Mouse (Mus musculus): ENCODE measurements around the gene Prr36. TPM values are rescaled to one million over a fixed set of nuclear protein-coding genes. Genes with fewer than 3 reads are reported as not detected.

Gene Prr36
- total RNA-seq, 2 experiments from 2014 or later = 39.0 to 54.3 TPM

DNA sequence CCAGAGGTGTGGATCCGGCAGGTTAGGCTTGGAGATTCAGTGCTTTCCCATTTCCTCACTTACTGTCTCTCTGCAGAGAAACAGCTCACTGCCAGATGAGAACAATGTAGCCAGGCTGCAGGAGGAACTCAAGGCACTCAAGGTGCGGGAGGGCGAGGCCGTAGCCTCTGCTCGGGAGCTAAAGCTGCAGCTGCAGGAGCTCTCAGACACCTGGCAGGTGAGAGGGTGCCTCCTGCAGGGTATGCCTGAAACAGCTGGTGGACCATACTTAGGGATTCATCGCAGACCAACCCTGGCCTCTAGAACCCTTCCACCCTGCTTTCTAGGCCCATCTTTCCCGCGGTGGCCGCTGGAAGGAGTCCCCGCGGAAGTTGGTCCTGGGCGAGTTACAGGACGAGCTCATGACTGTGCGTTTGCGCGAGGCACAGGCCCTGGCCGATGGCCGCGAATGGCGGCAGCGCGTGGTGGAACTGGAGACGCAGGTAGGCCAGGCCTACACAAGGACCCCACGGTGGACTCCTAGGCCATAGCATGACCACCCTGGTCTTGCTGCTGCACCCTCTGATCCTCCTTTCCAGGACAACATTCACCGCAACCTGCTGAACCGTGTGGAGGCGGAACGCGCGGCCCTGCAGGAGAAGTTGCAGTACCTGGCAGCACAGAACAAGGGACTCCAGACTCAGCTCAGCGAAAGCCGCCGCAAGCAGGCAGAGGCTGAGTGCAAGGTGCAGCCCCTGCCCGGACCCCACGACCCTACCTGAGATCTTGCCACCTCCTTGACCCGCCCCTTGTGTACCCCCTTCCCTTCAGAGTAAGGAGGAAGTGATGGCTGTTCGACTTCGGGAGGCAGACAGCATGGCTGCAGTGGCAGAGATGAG lies 11.8 kb downstream of the Prr36 start:
- DNase-seq (ENCODE audit: extremely low spot score in 1 of 2, low spot score in 1 of 2) = no peak

DNA sequence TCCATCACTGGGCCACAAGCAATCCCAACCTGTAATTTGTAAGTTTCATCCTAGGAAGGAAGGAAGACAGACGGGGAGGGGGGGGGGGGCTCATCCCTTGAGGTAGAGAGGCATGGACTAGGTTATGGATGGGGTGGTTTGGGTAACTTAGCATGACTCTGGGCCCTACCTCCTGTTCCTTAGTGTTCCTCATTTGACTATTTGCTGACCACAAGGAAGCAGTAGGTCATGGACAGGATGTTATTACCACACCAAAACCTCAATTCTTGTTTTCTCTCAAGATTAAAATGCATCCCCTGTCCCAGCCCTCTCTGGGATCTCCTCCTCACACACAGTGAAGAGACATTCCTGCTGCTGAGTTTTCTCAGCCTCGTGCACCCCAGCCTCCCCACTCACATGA lies 15.9 kb downstream of the Prr36 start:
- DNase-seq (ENCODE audit: extremely low spot score in 1 of 2, low spot score in 1 of 2) = no peak

DNA sequence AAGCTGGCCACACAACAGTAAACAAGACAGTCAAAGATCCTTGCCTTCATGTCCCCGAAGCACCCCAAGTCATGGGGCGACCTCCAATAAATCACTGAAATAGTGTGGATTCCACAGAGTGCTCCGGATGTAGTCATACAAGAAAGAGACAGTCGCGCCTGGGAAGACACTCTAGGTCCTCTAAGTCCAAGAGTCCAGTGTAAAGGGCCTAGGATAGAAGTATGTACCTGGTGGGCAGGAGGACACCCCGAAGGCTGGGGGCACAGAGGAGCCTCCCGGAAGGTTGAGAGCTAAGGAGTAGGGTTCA lies 23.7 kb downstream of the Prr36 start:
- DNase-seq (ENCODE audit: extremely low spot score in 1 of 2, low spot score in 1 of 2) = no peak

- DNase-seq (ENCODE audit: extremely low spot score in 1 of 2, low spot score in 1 of 2) = peak; percentile 90 to 96
Observed at GRCm38 (mm10) chr8:4192807-4193587, 24.3 kb downstream of the Prr36 start.

GRCm38 (mm10) chr8:4192305-4192704 lies 25.0 kb downstream of the Prr36 start:
- peak in 1 of 2 experiments; percentile 26 for DNase-seq (ENCODE audit: extremely low spot score in 1 of 2, low spot score in 1 of 2)

DNA sequence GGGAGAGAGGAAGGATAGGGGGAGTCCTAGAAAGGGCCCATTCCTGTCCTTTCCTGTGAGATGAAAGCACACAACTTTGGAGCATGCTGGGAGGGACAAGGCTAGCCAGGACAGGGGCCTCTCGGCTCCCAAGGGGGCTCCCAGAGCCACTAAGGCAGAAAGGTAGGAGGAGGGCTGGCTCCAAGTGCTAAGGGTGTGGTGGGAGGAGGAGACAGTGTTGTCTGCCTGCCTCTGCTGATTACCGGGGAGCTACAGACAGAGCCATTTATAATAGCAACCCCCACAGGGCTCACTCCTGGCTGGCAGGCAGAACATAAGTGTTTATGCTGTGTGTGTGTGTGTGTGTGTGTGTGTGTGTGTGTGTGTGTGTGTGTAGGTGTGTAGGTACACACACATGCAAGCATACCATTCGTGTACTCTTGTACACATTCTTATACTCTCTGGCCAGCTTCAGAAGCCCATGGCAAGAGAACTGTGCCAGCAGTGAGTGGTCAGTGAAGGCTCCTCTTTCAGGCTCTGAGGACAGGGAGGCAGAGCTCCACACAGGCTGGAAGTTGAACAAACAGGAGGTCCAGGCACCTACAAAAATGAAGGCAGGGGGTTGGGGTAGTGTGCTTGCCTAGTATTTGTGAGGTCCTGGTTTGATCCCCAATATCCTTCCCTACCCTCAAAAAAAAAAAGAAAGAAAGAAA lies 28.1 kb downstream of the Prr36 start:
- no peak for DNase-seq (ENCODE audit: extremely low spot score in 1 of 2, low spot score in 1 of 2)

DNA sequence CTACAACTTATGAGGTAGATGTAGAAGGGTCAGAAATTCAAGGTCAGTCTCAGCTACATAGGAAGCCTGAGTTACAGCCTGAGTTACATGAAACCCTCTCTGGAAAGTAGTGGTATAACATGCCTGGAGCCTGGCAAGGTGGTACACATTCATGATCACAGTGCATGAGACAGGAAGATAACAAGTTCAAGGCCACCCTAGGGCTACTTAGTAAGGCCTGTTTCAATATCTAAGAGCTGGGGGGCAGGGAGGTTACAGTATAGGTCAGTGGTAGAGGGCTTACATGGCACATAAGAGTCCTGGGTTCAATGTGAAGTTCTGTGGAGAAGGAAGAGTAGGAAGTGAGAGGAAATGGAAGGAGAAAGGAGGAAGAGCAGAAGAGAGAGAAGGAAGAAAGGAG lies 28.7 kb downstream of the Prr36 start:
- no peak for DNase-seq (ENCODE audit: extremely low spot score in 1 of 2, low spot score in 1 of 2)

GRCm38 (mm10) chr8:4186151-4186550 lies 31.1 kb downstream of the Prr36 start:
- DNase-seq (ENCODE audit: extremely low spot score in 1 of 2, low spot score in 1 of 2) = no peak

DNA sequence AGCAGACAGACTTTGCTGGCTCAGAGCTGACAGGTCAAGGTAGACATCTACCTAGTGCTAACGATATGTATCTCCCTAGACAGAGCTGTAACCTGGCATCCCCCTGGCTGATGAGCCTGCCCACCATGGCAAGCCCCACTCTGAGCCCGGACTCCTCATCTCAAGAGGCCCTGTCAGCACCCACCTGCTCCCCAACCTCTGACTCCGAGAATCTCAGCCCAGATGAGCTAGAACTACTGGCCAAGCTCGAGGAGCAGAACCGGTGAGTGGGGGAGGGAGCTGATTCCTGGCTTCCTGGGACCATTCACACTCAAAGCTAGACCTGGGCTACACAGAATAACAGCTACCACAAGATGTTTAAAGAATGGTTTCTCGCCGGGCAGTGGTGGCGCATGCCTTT lies 33.9 kb downstream of the Prr36 start:
- DNase-seq (ENCODE audit: extremely low spot score in 1 of 2, low spot score in 1 of 2) = no peak

DNA sequence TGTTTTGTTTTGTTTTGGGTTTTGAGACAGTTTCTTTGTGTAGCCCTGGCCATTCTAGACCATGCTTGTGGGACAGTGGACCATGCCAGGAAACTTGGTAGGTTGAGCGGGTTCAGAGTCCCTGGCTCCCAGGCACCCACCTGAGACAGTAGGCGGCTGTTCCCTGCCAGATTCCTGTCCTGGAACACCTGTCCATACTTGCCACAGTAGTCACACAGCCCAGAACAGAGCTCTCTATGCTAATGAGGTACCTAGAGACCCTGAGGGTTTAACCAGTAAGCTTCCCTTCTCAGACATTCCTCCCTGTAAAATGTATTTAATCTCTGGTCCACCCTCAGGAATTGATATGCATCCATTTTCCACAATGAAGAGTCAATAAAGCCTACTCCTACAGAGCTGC lies 43.2 kb downstream of the Prr36 start:
- no peak for DNase-seq (ENCODE audit: extremely low spot score in 1 of 2, low spot score in 1 of 2)

DNA sequence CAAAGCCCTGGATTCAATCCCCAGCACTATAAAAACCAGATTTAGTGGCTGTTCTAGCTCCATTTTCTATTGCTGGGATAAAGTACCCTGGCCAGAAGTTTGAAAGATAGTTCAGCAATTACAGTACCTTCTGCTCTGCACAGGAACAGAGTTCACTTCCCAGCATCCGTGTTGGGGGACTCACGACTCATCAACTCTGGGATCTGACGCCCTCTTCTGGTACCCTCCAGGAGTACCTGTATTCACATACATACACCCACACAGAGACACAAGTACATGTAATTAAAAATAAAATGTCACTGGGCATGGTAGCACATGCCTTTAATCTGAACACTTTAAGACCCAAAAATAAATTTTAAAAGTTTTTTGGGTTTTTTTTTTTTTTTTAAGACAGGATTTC lies 44.8 kb downstream of the Prr36 start:
- DNase-seq (ENCODE audit: extremely low spot score in 1 of 2, low spot score in 1 of 2) = no peak

DNA sequence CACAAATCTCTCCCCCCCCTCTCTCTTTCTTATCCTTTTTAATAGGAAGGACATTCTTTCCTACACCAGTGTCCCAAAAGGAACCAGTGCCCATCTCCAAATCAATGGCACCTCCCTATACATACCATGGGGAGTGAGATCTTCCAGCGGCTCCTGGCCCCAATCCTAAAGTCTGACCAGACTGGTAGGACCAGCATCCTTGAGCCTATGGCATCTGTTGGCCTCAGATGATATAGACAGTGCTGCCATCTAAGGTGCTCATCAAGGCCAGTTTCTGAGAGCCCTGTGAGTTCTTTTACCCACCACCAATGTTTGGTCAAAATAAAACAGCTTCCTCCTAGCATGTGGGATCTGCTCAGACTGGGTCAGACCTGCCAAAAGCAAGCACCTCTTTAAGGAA lies 49.3 kb downstream of the Prr36 start:
- DNase-seq (ENCODE audit: extremely low spot score in 1 of 2, low spot score in 1 of 2) = no peak

DNA sequence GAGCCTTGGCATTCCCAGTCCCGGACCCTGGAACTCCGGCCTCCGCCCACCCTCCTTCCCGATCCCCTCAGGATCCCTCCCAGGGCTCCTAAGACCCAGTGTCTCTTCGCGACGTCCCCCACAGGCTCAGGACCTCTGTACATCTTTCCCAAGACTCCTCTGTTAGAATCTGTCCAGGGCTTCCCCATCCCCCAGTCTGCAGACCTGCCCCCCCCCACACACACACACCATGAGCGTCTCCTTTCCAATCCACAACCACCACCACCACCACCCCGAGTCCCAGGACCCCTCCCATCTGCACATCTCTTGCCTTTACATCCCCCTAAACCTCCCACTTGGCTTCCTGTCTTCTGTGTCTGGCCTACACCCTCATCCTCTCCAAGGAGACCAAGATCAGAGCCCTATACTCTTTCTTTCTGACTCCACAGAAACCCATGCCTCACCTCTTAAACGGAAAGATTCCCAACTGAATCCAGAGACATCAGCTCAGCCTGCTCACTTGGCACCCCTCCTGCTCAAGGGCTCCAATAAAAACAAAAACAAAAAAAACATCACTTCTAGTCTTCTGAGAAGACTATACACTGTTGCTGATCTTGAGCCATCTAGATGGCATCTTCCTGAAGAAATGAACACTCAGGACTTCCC lies 50.3 kb downstream of the Prr36 start:
- no peak for DNase-seq (ENCODE audit: extremely low spot score in 1 of 2, low spot score in 1 of 2)

DNA sequence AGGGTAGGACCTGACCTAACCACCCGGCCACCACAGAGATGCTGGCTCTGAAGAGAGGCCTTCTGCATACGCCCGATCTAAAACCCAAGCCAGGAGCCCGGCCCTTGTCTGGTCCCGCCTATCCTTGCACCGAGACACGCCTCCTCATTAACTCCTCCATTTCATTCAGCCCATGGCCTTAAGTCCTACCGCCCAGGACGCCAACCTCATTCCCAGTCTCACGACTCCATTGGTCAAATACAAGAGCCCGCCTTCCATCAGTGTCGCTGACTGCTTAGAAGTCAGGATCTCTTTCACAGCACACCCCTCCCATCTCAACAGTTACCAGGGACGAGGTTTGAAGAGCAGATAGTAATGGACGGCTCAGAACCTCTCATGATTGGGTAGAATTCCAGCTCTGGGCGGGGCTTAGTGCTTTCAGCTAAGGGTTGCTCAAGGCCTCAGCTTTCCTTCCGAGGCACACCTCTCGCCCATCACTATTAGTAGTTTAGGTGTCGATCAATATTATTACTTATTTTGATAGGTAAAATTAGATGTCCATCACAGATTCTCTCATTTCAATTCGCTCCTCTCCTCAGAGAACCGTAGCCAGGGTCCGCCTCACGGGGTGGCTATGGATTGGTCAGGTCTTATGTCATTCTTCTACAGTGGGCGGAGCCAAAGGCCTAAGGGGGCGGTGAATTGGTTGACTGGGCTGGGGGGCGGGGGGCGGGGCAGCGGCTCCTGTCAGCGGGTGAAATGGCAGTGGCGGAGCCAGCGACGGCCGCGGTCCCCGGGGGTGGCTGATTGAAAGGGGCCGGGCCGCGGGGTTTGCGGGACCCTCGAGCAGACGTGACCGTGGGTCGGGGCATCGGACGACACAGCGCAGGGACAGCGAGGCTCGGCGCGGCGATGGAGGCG lies 51.2 kb downstream of the Prr36 start, which contains the start of gene Evi5l:
TSS of gene Evi5l (plus strand) at position 716 of the 900 bp plus-strand sequence.
- peak; percentile 97 for DNase-seq (ENCODE audit: extremely low spot score in 1 of 2, low spot score in 1 of 2)

DNA sequence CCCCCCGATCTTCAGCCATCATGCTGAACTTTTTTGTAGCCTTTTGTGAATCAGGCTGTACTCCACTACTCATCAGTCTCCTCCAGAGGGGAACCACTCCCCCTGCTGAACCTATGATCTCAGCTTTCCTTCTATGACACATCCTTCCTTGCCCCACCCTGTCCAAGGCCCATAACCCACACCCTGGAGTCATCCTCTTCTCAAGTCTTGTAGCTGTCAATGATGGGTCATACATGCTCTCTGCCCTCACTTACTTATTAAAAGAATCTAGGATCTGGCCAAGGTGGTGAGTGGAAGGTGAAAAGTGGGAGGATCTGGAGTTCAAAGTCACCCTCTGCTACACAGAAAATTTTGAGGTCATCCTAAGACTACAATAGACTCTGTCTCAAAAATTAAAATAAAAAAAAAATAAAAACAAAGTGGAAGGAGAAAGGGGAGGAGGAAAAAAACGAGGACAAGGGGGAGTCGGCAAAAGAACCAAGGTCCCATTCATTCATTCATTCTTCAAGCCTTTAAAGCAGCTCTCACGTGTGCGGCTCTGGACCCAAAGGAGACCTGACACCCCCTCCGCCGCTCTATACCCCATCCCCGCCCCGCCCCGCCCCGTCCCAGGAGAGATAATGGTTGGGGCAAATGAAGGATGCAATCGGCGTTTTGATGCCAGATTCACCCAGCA lies 51.9 kb downstream of the Prr36 start:
- no peak for DNase-seq (ENCODE audit: extremely low spot score in 1 of 2, low spot score in 1 of 2)

- DNase-seq (ENCODE audit: extremely low spot score in 1 of 2, low spot score in 1 of 2) = no peak
Observed at GRCm38 (mm10) chr8:4162786-4163185, 54.5 kb downstream of the Prr36 start.
